Mouse (Mus musculus) E14TG2a.4 (cell line): ENCODE results near the gene Alkbh2.
A peak's percentile ranks its signal among the peaks of the same experiment; 100 is the strongest.

Source experiments
- H3K27me3 ChIP-seq: 2 replicates; pipeline ENCODE4 v1.6.1; 2014; ENCODE audit warnings: low read length, control low read depth; ENCODE audit not compliant: insufficient read depth
- H3K36me3 ChIP-seq: 2 replicates; pipeline ENCODE4 v1.6.1; 2014; ENCODE audit warnings: low read length, control low read depth; ENCODE audit not compliant: insufficient read depth
- H3K4me1 ChIP-seq: replicated peaks from 2 replicates; pipeline ENCODE4 v1.6.1; 2014; ENCODE audit warnings: low read depth, low read length, control low read depth
- H3K4me3 ChIP-seq: replicated peaks from 2 replicates; pipeline ENCODE4 v1.5.1; 2014; ENCODE audit warnings: mild to moderate bottlenecking, low read length
- H3K9me3 ChIP-seq: 2 replicates; pipeline ENCODE4 v1.6.1; 2014; ENCODE audit warnings: low read length, control low read depth
- CTCF ChIP-seq: conservative IDR thresholded peaks from 2 replicates; pipeline ENCODE4 v1.5.1; 2014; ENCODE audit warnings: low read length
- NANOG ChIP-seq: IDR thresholded peaks from 2 replicates; pipeline ENCODE4 v1.6.1; 2014; ENCODE audit warnings: borderline replicate concordance, low read length, mixed read lengths
- POU5F1 ChIP-seq: IDR thresholded peaks from 2 replicates; pipeline ENCODE4 v1.6.1; 2014; ENCODE audit warnings: low read length, borderline replicate concordance

The Alkbh2 gene

DNA sequence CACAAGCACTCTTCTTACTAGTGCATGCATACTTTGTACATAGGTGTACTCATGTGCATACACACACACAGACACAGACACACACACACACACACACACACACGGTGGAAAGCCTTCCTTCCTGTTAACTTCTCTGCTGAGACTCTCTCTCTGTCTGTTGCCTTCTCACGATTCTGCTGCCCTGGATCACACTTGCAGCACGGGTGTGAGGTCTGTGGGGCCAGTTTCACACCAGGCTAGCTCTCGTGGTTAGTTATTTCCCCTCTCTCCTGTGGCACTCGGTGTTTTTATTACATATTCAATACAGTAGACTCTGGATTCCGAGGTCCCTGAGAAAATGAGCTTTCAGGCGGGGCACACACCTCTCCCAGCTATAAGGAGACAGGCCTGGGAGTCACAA lies 11.4 kb downstream of the Alkbh2 start:
- no peaks in the 10 kb centered on the region for H3K27me3 ChIP-seq
- H3K9me3 ChIP-seq: no peaks in the 10 kb centered on the region
- TF ChIP-seq CTCF (no peak), POU5F1 (no peak), NANOG (no peak)
- H3K4me3 ChIP-seq: no peak overlapping the region
- peaks cover 66% of the 10 kb centered on the region for H3K4me1 ChIP-seq
- peaks cover 81% of the 10 kb centered on the region for H3K36me3 ChIP-seq

- TF ChIP-seq NANOG (no peak), CTCF (no peak), POU5F1 (no peak)
- Histone ChIP-seq H3K4me3 (no peak overlapping the region), H3K27me3 (no peaks in the 10 kb centered on the region), H3K9me3 (no peaks in the 10 kb centered on the region), H3K4me1 (peaks cover 58% of the 10 kb centered on the region), H3K36me3 (peaks cover 82% of the 10 kb centered on the region)
These were observed 13.0 kb downstream of the Alkbh2 start for GRCm38 (mm10) chr5:114115030-114115429.

DNA sequence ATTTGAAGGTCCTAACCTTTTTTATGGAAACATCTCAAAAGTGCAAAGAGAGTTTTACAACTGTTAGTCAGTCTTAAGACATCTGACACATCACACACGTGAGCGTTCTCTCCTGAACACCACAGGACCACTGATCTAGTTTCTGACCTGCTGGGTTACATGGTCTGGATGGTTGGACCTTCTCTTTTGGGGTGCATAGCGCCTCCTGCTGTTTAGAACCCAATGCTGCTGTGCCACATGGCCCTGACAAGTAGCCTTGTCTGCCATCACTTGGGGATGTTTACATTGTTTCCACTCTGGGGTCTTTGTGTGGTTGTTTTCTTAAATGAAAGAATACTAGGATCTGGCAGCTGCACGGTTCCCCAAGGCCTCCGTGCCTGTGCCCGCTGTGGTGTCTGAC lies 14.7 kb downstream of the Alkbh2 start:
- Histone ChIP-seq H3K4me1 (peaks cover 48% of the 10 kb centered on the region), H3K4me3 (no peak overlapping the region), H3K36me3 (peaks cover 84% of the 10 kb centered on the region), H3K27me3 (no peaks in the 10 kb centered on the region), H3K9me3 (0 out of 2 replicates have a peak, but pooled peaks cover 5% of the 10 kb centered on the region)
- TF ChIP-seq NANOG (no peak), CTCF (peak; percentile 69)

GRCm38 (mm10) chr5:114106391-114106935 lies 21.6 kb downstream of the Alkbh2 start:
- peaks cover 77% of the 10 kb centered on the region for H3K36me3 ChIP-seq
- 0 out of 2 replicates have a peak, but pooled peaks cover 5% of the 10 kb centered on the region for H3K9me3 ChIP-seq
- H3K27me3 ChIP-seq: no peaks in the 10 kb centered on the region
- peaks cover 24% of the 10 kb centered on the region for H3K4me1 ChIP-seq
- H3K4me3 ChIP-seq: no peak overlapping the region
- TF ChIP-seq NANOG: no peak
- no peak for TF ChIP-seq CTCF
- TF ChIP-seq POU5F1: no peak

DNA sequence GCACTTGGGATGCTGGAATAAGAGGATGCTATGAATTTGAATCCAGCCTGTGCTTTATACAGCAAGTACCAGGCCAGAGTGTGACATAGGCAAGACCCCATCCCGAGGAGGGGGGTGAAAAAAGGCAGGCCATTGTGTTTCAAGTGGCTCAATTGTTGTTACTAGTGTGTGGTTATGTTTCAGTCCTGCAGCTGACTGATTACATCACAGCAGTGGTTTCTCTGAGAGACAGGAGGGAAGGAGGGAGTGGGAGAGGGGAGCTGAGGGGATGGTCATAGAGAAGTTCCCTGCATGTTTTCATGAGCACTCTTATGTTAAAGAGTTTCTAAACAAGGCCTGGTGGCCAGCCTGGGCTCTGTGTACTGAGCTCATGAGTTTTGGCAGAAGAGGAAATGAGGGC lies 25.2 kb downstream of the Alkbh2 start:
- Histone ChIP-seq H3K27me3 (peaks cover 4% of the 10 kb centered on the region; the same call in 1 of the 2 replicates), H3K4me3 (no peak overlapping the region), H3K4me1 (peaks cover 26% of the 10 kb centered on the region), H3K36me3 (peaks cover 41% of the 10 kb centered on the region), H3K9me3 (no peaks in the 10 kb centered on the region)
- TF ChIP-seq CTCF (no peak), POU5F1 (no peak), NANOG (no peak)

- Histone ChIP-seq H3K4me1 (peaks cover 26% of the 10 kb centered on the region), H3K36me3 (peaks cover 35% of the 10 kb centered on the region), H3K4me3 (no peak overlapping the region), H3K27me3 (peaks cover 11% of the 10 kb centered on the region), H3K9me3 (no peaks in the 10 kb centered on the region)
- TF ChIP-seq POU5F1: no peak
These were observed 26.1 kb downstream of the Alkbh2 start for GRCm38 (mm10) chr5:114101873-114102272.

GRCm38 (mm10) chr5:114100390-114101099 lies 27.5 kb downstream of the Alkbh2 start:
- Histone ChIP-seq H3K27me3 (peaks cover 23% of the 10 kb centered on the region), H3K36me3 (peaks cover 21% of the 10 kb centered on the region), H3K9me3 (no peaks in the 10 kb centered on the region), H3K4me3 (peak overlapping the region; percentile 90), H3K4me1 (peaks cover 26% of the 10 kb centered on the region)
- no peak for TF ChIP-seq CTCF
- TF ChIP-seq POU5F1: no peak
- no peak for TF ChIP-seq NANOG

DNA sequence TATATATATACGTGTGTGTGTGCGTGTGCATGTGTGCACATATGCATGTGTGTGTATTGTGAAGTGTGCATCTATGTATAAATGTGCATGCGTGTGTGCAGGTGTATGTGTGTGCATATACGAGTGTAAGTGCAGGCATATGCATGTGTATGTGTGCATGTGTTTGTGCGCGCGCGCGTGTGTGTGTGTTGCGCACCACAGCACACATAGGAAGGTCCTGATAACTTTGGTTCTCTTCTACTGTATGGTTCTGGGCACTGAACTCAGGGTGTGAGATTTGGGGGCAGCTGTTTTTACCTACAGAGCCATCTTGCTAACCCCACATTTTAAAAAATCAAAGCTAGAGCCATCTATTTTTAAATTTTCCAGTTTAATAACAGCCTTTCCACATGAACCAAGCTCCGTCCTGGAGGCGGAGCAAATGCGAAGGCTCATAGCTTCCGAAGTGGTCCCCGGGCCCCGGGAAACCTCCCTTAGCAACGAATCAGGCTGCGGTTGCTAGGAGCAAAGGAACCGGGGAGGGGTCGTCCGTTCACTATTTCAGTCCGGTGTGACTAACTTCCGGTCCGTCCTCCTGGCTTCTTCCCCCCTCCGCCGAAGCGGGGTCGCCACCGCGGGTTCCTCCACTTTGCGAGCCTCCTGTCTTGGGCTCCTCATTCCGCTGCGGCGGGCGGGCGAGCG lies 28.2 kb downstream of the Alkbh2 start:
- peak overlapping the region; percentile 90 for H3K4me3 ChIP-seq
- H3K9me3 ChIP-seq: no peaks in the 10 kb centered on the region
- H3K4me1 ChIP-seq: peaks cover 26% of the 10 kb centered on the region
- H3K27me3 ChIP-seq: peaks cover 28% of the 10 kb centered on the region
- H3K36me3 ChIP-seq: peaks cover 17% of the 10 kb centered on the region
- TF ChIP-seq NANOG: no peak
